Mouse (Mus musculus): ENCODE data around the gene Cdc42ep1. TPM values are rescaled to one million over a fixed set of nuclear protein-coding genes. Genes with fewer than 3 reads are reported as not detected.

Cdc42ep1 gene
- total and polyA plus RNA-seq, 2 experiments from 2014 or later, result 27.4 to 44.7 TPM

DNA sequence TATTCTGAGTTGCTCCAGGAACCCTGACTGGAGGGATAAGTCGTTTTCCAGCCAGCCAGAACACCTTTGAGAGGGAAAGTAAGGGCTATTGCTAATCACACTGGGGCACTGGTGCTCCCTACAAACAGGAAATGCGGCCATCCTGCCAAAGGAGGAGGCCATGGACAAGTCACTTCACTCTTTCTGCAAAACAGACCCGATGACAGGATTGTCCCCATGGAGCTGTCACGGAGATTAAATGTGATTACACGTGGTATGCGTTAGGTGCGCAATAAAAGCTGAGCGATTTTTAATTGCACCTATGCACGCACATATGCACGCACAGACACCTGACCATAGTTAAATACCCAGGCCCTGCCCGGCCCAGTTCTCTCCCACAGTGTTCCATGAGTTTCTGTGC, 1.7 kb upstream of the Cdc42ep1 start:
- TF ChIP-seq CTCF (IDR thresholded peaks at IDR 0.05; ENCODE audit: low read depth) (no peak), EP300 (IDR thresholded peaks at IDR 0.05; ENCODE audit: low read depth) (no peak)
- ATAC-seq (ENCODE audit: insufficient read depth, low read depth), result no peak
- Histone ChIP-seq H3K27me3 (ENCODE audit: control insufficient read depth, insufficient read depth, low read length) (no peaks in the 10 kb centered on the region), H3K27ac (ENCODE audit: low read depth) (peak overlapping the region; percentile 58; the same call in 1 of the 2 replicates), H3K4me1 (ENCODE audit: control insufficient read depth, insufficient read depth) (peaks cover 9% of the 10 kb centered on the region), H3K4me3 (ENCODE audit: low read depth, low read length) (no peak overlapping the region), H3K4me2 (ENCODE audit: low read depth, low read length) (no peak overlapping the region), H3K9me3 (replicated peaks; ENCODE audit: control insufficient read depth, low read length) (no peaks in the 10 kb centered on the region), H3K36me3 (replicated peaks; ENCODE audit: control insufficient read depth, insufficient read depth, low read length) (no peaks in the 10 kb centered on the region), H3K9ac (replicated peaks; ENCODE audit: low read depth, low read length) (no peak overlapping the region)
- DNase-seq (ENCODE audit: low spot score), result no peak
- 72% methylated on average over 11 of the region's 11 CpGs for WGBS

GRCm38 (mm10) chr15:78841161-78841790, 1.1 kb upstream of the Cdc42ep1 start:
- no peaks in the 10 kb centered on the region for H3K27me3 ChIP-seq (ENCODE audit: control insufficient read depth, insufficient read depth, low read length)
- peaks cover 14% of the 10 kb centered on the region; the same call in 1 of the 2 replicates for H3K4me1 ChIP-seq (ENCODE audit: control insufficient read depth, insufficient read depth)
- DNase-seq (ENCODE audit: low spot score), result no peak
- no peaks in the 10 kb centered on the region for H3K9me3 ChIP-seq (replicated peaks; ENCODE audit: control insufficient read depth, low read length)
- ATAC-seq (ENCODE audit: insufficient read depth, low read depth), result no peak
- no peak overlapping the region for H3K27ac ChIP-seq (ENCODE audit: low read depth)
- H3K4me2 ChIP-seq (ENCODE audit: low read depth, low read length), result no peak overlapping the region
- H3K9ac ChIP-seq (replicated peaks; ENCODE audit: low read depth, low read length), result no peak overlapping the region
- no peaks in the 10 kb centered on the region for H3K36me3 ChIP-seq (replicated peaks; ENCODE audit: control insufficient read depth, insufficient read depth, low read length)
- H3K4me3 ChIP-seq (ENCODE audit: low read depth, low read length), result no peak overlapping the region
- TF ChIP-seq EP300 (IDR thresholded peaks at IDR 0.05; ENCODE audit: low read depth), result no peak
- no peak for TF ChIP-seq CTCF (IDR thresholded peaks at IDR 0.05; ENCODE audit: low read depth)
- 65% methylated on average over 6 of the region's 6 CpGs for WGBS

GRCm38 (mm10) chr15:78843581-78844469, 1.4 kb downstream of the Cdc42ep1 start:
- whole genome bisulfite sequencing, result 40% methylated on average over 21 of the region's 21 CpGs

GRCm38 (mm10) chr15:78844791-78845190, 2.4 kb downstream of the Cdc42ep1 start:
- Histone ChIP-seq H3K4me2 (ENCODE audit: low read depth, low read length) (peak overlapping the region; percentile 81), H3K4me1 (ENCODE audit: control insufficient read depth, insufficient read depth) (peaks cover 16% of the 10 kb centered on the region; the same call in 1 of the 2 replicates), H3K36me3 (replicated peaks; ENCODE audit: control insufficient read depth, insufficient read depth, low read length) (peaks cover 26% of the 10 kb centered on the region), H3K9me3 (replicated peaks; ENCODE audit: control insufficient read depth, low read length) (no peaks in the 10 kb centered on the region), H3K4me3 (ENCODE audit: low read depth, low read length) (peak overlapping the region; percentile 71), H3K27ac (ENCODE audit: low read depth) (peak overlapping the region; percentile 98), H3K27me3 (ENCODE audit: control insufficient read depth, insufficient read depth, low read length) (no peaks in the 10 kb centered on the region), H3K9ac (replicated peaks; ENCODE audit: low read depth, low read length) (peak overlapping the region; percentile 92)
- TF ChIP-seq CTCF (IDR thresholded peaks at IDR 0.05; ENCODE audit: low read depth) (no peak), EP300 (IDR thresholded peaks at IDR 0.05; ENCODE audit: low read depth) (no peak)
- ATAC-seq (ENCODE audit: insufficient read depth, low read depth), result peak; percentile 21
- DNase-seq (ENCODE audit: low spot score), result peak; percentile 73
- WGBS, result 20% methylated on average over 9 of the region's 9 CpGs

More at GRCm38 (mm10) chr15:78843581-78844469, 1.4 kb downstream of the Cdc42ep1 start:
- peak overlapping the region; percentile 92 for H3K9ac ChIP-seq (replicated peaks; ENCODE audit: low read depth, low read length)
- H3K4me3 ChIP-seq (ENCODE audit: low read depth, low read length), result peak overlapping the region; percentile 71
- no peak for TF ChIP-seq CTCF (IDR thresholded peaks at IDR 0.05; ENCODE audit: low read depth)
- TF ChIP-seq EP300 (IDR thresholded peaks at IDR 0.05; ENCODE audit: low read depth), result no peak
- ATAC-seq (ENCODE audit: insufficient read depth, low read depth), result no peak
- peaks cover 17% of the 10 kb centered on the region for H3K36me3 ChIP-seq (replicated peaks; ENCODE audit: control insufficient read depth, insufficient read depth, low read length)
- peaks cover 16% of the 10 kb centered on the region; the same call in 1 of the 2 replicates for H3K4me1 ChIP-seq (ENCODE audit: control insufficient read depth, insufficient read depth)
- DNase-seq (ENCODE audit: low spot score), result no peak
- H3K4me2 ChIP-seq (ENCODE audit: low read depth, low read length), result peak overlapping the region; percentile 81
- no peaks in the 10 kb centered on the region for H3K9me3 ChIP-seq (replicated peaks; ENCODE audit: control insufficient read depth, low read length)
- no peaks in the 10 kb centered on the region for H3K27me3 ChIP-seq (ENCODE audit: control insufficient read depth, insufficient read depth, low read length)
- peak overlapping the region; percentile 98 for H3K27ac ChIP-seq (ENCODE audit: low read depth)

DNA sequence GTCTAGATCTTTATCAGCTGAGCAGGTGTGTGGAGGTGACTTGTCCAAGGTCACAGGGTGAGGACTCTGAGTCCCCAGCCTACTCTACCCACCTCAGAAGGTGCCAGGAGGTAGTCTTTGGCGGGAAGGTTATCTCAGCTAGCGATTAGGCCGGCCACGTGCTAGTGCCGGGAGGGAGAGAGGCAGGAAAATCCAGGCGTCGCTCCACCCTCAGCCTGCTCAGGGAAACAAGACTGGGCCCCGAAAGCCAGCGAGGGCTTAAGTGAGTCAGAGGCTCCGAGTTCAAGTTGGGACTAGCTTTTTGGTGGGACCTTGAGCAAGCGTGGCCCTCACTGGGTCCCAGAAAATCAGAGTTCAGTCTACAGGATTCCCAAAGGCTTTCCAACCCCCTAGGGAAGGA, 2.9 kb downstream of the Cdc42ep1 start:
- Histone ChIP-seq H3K4me1 (ENCODE audit: control insufficient read depth, insufficient read depth) (peaks cover 16% of the 10 kb centered on the region; the same call in 1 of the 2 replicates), H3K27ac (ENCODE audit: low read depth) (peak overlapping the region; percentile 33), H3K4me2 (ENCODE audit: low read depth, low read length) (peak overlapping the region; percentile 81), H3K27me3 (ENCODE audit: control insufficient read depth, insufficient read depth, low read length) (no peaks in the 10 kb centered on the region), H3K4me3 (ENCODE audit: low read depth, low read length) (peak overlapping the region; percentile 71), H3K36me3 (replicated peaks; ENCODE audit: control insufficient read depth, insufficient read depth, low read length) (peaks cover 28% of the 10 kb centered on the region), H3K9ac (replicated peaks; ENCODE audit: low read depth, low read length) (peak overlapping the region; percentile 34; the same call in 1 of the 2 replicates), H3K9me3 (replicated peaks; ENCODE audit: control insufficient read depth, low read length) (no peaks in the 10 kb centered on the region)
- 21% methylated on average over 11 of the region's 11 CpGs for WGBS
- DNase-seq (ENCODE audit: low spot score) (no peak), ATAC-seq (ENCODE audit: insufficient read depth, low read depth) (no peak)
- TF ChIP-seq EP300 (IDR thresholded peaks at IDR 0.05; ENCODE audit: low read depth), result no peak
- no peak for TF ChIP-seq CTCF (IDR thresholded peaks at IDR 0.05; ENCODE audit: low read depth)
